In genomic region chrX:166454331-166454730, GRCm38 (mm10) we compare ENCODE assay signal across 21 mouse cellular contexts. TPM values are rescaled to one million over a fixed set of nuclear protein-coding genes. Genes with fewer than 3 reads are reported as not detected.
DNase-seq lines count a peak whose midpoint lies in the region; ATAC-seq and TF ChIP-seq lines count a peak whose summit lies in the region.
"Had no signal": no experiment of that assay in that cellular context is flagged by ENCODE, and none has a peak within 500 bp of the region (broad histone marks: within the 10 kb centered on the region; RNA-seq: fewer than 3 reads in every experiment).

No protein-coding gene starts in this region.

- no peak overlapping the region for H3K4me3 ChIP-seq in gastrocnemius, adult 2 months
- no peak overlapping the region for H3K4me3 ChIP-seq in layer of hippocampus, adult 2 months
- H3K4me3 ChIP-seq in lung, embryonic 14.5 days (ENCODE audit: low read depth, low read length): no peak overlapping the region
- H3K4me3 ChIP-seq: embryonic facial prominence, embryonic 12.5 days; forebrain, embryonic 15.5 days; heart, embryonic 10.5 days; hindbrain, embryonic 12.5 days had no signal

- no peaks in the 10 kb centered on the region for H3K27me3 ChIP-seq in lung, embryonic 14.5 days (ENCODE audit: insufficient read depth, low read length)
- H3K27me3 ChIP-seq: embryonic facial prominence, embryonic 12.5 days; forebrain, embryonic 15.5 days had no signal

- H3K4me2 ChIP-seq in lung, embryonic 14.5 days: no peak overlapping the region
- H3K4me2 ChIP-seq: embryonic facial prominence, embryonic 12.5 days; forebrain, embryonic 15.5 days; hindbrain, embryonic 12.5 days had no signal

- TF ChIP-seq CTCF in gastrocnemius, adult 2 months (IDR thresholded peaks at IDR 0.05): peak; percentile 6; the same call in 1 of the 2 replicates
- TF ChIP-seq CTCF in layer of hippocampus, adult 2 months (conservative IDR thresholded peaks at IDR 0.05): peak; percentile 46
- 0 out of 2 replicates have a peak, but pooled peaks have one; percentile 3 for TF ChIP-seq CTCF in lung, embryonic 14.5 days (IDR thresholded peaks at IDR 0.05; ENCODE audit: low read depth)

- H3K4me1 ChIP-seq in lung, embryonic 14.5 days (ENCODE audit: insufficient read depth): no peaks in the 10 kb centered on the region
- H3K4me1 ChIP-seq: embryonic facial prominence, embryonic 12.5 days; forebrain, embryonic 15.5 days; heart, embryonic 10.5 days; hindbrain, embryonic 12.5 days had no signal

- no peaks in the 10 kb centered on the region for H3K9me3 ChIP-seq in lung, embryonic 14.5 days (ENCODE audit: low read depth, low read length)
- H3K9me3 ChIP-seq: embryonic facial prominence, embryonic 12.5 days; forebrain, embryonic 15.5 days; heart, embryonic 10.5 days; hindbrain, embryonic 12.5 days had no signal

- H3K27ac ChIP-seq in gastrocnemius, adult 2 months: no peak overlapping the region
- no peak overlapping the region for H3K27ac ChIP-seq in layer of hippocampus, adult 2 months
- H3K27ac ChIP-seq in lung, embryonic 14.5 days (ENCODE audit: low read depth): no peak overlapping the region
- H3K27ac ChIP-seq: embryonic facial prominence, embryonic 12.5 days; forebrain, embryonic 15.5 days; heart, embryonic 10.5 days; hindbrain, embryonic 12.5 days had no signal

- intact Hi-C loops in gastrocnemius, adult 2 months (cut with DNase I): no loop called here
- intact Hi-C loops in gastrocnemius, postnatal 36 days (cut with DNase I): no loop called here

- WGBS in lung, embryonic 14.5 days: 68% methylated on average over 3 of the region's 3 CpGs

- peaks cover 12% of the 10 kb centered on the region; the same call in 1 of the 2 replicates for H3K36me3 ChIP-seq in lung, embryonic 14.5 days (ENCODE audit: insufficient read depth)
- H3K36me3 ChIP-seq: hindbrain, embryonic 12.5 days had no signal

- ATAC-seq in lung, embryonic 14.5 days (ENCODE audit: insufficient read depth): no peak
- ATAC-seq in granulocyte monocyte progenitor cell, adult 5-6 weeks (replicated peaks; ENCODE audit: poor library complexity, severe bottlenecking): no peak
- ATAC-seq: forebrain, embryonic 15.5 days; hindbrain, embryonic 16.5 days had no signal

- H3K9ac ChIP-seq in lung, embryonic 14.5 days: no peak overlapping the region
- H3K9ac ChIP-seq: embryonic facial prominence, embryonic 12.5 days; forebrain, embryonic 15.5 days; hindbrain, embryonic 12.5 days had no signal

- DNase-seq in gastrocnemius, adult 2 months: no peak
- DNase-seq in gastrocnemius, postnatal 36 days: no peak
- no peak for DNase-seq in layer of hippocampus, adult 2 months (ENCODE audit: low spot score in 2 of 2)
- no peak for DNase-seq in layer of hippocampus, postnatal 14 days (ENCODE audit: low spot score in 2 of 2)
- DNase-seq in lung, embryonic 14.5 days: no peak
- DNase-seq in lung, postnatal 25 days (ENCODE audit: low spot score): no peak
- DNase-seq in R1 (ENCODE audit: low read depth, low spot score): peak; percentile 20
- DNase-seq: adrenal gland, adult 8-10 months; adrenal gland, postnatal 36 days; cerebellum, adult 11-12 months; cerebellum, adult 9-10 months; cerebellum, postnatal 25 days; gastrocnemius, postnatal 10 days; heart, postnatal 10 days; heart, postnatal 4 days had no signal

RNA-seq across cellular contexts. Expression of gene Ofd1, which starts 13.8 kb away (rescaled TPM):
- total RNA-seq in gastrocnemius, adult 2 months (2021): 1 to 10 TPM; 4.6 to 6.2 TPM
- total RNA-seq in gastrocnemius, postnatal 36 days (2021): 1 to 10 TPM; 3.9 to 6.1 TPM
- 1 to 10 TPM; 5.1 to 6.3 TPM for total RNA-seq in layer of hippocampus, adult 2 months (2021)
- 1 to 10 TPM; 5.3 to 5.7 TPM for total RNA-seq in layer of hippocampus, postnatal 14 days (2021)
- polyA plus RNA-seq in lung, embryonic 14.5 days (2014; fragmentation: Nextera tagmentation; extraction: Ambion mirVana): 8.0 and 9.2 TPM in 2 replicates
- 7.2 and 9.0 TPM in 2 replicates for total RNA-seq in granulocyte monocyte progenitor cell, adult 5-6 weeks (2014; fragmentation: Nextera tagmentation)
- 11.3 and 15.6 TPM in 2 replicates for total RNA-seq in granulocyte monocyte progenitor cell, adult 5-6 weeks (2017)

RNA-seq across cellular contexts. Expression of gene Trappc2, which starts 14.0 kb away (rescaled TPM):
- total RNA-seq in gastrocnemius, adult 2 months (2021): 10 to 100 TPM; 19.2 to 20.0 TPM
- 10 to 100 TPM; 17.1 to 17.2 TPM for total RNA-seq in gastrocnemius, postnatal 36 days (2021)
- 10 to 100 TPM; 49.0 to 59.3 TPM for total RNA-seq in layer of hippocampus, adult 2 months (2021)
- total RNA-seq in layer of hippocampus, postnatal 14 days (2021): 10 to 100 TPM; 49.3 to 56.3 TPM
- 28.1 and 31.7 TPM in 2 replicates for polyA plus RNA-seq in lung, embryonic 14.5 days (2014; fragmentation: Nextera tagmentation; extraction: Ambion mirVana)
- 11.2 and 18.5 TPM in 2 replicates for total RNA-seq in granulocyte monocyte progenitor cell, adult 5-6 weeks (2014; fragmentation: Nextera tagmentation)
- total RNA-seq in granulocyte monocyte progenitor cell, adult 5-6 weeks (2017): 13.6 and 17.1 TPM in 2 replicates

RNA-seq across cellular contexts. Expression of gene Rab9, which starts 25.3 kb away (rescaled TPM):
- 10 to 100 TPM; 18.6 to 20.0 TPM for total RNA-seq in gastrocnemius, adult 2 months (2021)
- total RNA-seq in gastrocnemius, postnatal 36 days (2021): 10 to 100 TPM; 14.2 to 18.2 TPM
- total RNA-seq in layer of hippocampus, adult 2 months (2021): 10 to 100 TPM; 38.1 to 39.2 TPM
- 10 to 100 TPM; 33.5 to 35.2 TPM for total RNA-seq in layer of hippocampus, postnatal 14 days (2021)
- polyA plus RNA-seq in lung, embryonic 14.5 days (2014; fragmentation: Nextera tagmentation; extraction: Ambion mirVana): 65.9 and 66.9 TPM in 2 replicates
- total RNA-seq in granulocyte monocyte progenitor cell, adult 5-6 weeks (2014; fragmentation: Nextera tagmentation): 52.9 and 53.9 TPM in 2 replicates
- total RNA-seq in granulocyte monocyte progenitor cell, adult 5-6 weeks (2017): 93.5 and 100 TPM in 2 replicates
